Mouse (Mus musculus) right cerebral cortex, postnatal 4 days (tissue): ENCODE measurements at regions not wholly inside any gene's neighbourhood (a gene's known extent, or its start where the extent isn't known, plus 50 kb on each side); places are given as distances from the start of the nearest gene placed in this dataset.

Experiments used
- DNase-seq: peaks from one replicate; pipeline ENCODE4 v3.0.0-alpha.2; 2022

- DNase-seq = no peak
Observed at GRCm38 (mm10) chr19:23044510-23045464, 96.2 kb upstream of the Klf9 start.

GRCm38 (mm10) chr19:23051456-23051855 lies 89.6 kb upstream of the Klf9 start:
- DNase-seq = no peak

DNA sequence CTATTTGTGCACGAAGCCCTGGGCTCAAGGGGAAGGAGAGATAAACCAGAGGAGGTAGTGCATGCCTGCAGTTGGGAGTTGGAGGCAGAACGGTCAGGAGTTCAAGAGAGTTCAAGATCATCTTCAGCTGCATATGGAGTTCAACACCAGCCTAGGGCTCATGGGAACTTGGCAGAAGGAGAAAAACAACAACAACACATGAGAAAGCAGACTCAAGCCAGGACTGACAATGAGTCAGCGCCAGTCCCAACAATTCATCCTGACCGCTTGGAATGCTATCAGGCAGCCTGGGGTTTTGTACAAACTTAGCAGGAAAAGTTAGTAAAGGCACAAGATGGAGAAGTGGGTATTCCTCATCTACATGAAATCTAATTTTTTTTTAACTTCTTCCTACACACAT lies 86.6 kb upstream of the Klf9 start:
- no peak for DNase-seq

- no peak for DNase-seq
Observed at GRCm38 (mm10) chr19:23055916-23056805, 84.9 kb upstream of the Klf9 start.

GRCm38 (mm10) chr19:23056851-23057707 lies 83.9 kb upstream of the Klf9 start:
- DNase-seq = peak; percentile 53

- peak; percentile 10 for DNase-seq
Observed at GRCm38 (mm10) chr19:23057739-23058501, 83.1 kb upstream of the Klf9 start.

DNA sequence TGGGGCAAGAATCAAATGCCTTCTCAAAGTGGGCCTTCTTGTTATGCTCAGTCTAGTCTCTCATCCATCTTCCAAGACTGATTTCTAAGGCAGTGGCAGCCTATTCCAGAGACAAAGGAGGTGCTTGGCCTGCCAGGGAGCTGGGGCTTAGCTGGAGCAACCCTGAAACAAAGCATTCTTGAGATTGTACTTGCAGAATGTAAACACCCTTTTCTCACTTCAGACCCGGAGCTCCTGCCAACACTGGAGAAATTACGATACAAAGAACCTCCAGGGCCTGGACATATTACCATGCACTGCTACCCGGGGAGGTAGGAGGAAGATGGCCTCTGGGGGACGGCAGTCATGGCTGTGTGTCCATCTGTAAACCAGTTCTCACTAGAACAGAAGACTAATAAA lies 82.5 kb upstream of the Klf9 start:
- DNase-seq = no peak

GRCm38 (mm10) chr19:23061081-23061640 lies 79.9 kb upstream of the Klf9 start:
- no peak for DNase-seq

- no peak for DNase-seq
Observed at GRCm38 (mm10) chr19:23061906-23062305, 79.1 kb upstream of the Klf9 start.

DNA sequence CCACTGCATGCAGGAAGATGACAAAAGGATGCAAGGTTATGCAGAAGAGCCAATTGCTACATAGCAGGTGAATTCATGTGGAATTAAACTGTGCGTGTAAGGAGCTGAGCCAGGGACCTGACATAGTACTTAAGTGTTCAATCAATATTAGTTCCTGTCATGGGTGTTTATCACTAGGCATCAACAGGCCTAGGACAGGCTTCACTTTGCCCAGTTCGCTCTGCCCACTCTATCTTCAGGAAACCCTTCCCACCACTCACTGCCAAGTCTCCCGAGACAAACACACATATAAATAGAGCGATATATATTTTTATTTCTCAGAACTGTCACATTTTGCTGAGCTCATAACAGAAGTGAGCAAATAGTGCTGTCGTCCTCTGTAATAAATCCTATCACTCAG lies 78.2 kb upstream of the Klf9 start:
- no peak for DNase-seq

GRCm38 (mm10) chr19:23065548-23065947 lies 75.5 kb upstream of the Klf9 start:
- no peak for DNase-seq

DNA sequence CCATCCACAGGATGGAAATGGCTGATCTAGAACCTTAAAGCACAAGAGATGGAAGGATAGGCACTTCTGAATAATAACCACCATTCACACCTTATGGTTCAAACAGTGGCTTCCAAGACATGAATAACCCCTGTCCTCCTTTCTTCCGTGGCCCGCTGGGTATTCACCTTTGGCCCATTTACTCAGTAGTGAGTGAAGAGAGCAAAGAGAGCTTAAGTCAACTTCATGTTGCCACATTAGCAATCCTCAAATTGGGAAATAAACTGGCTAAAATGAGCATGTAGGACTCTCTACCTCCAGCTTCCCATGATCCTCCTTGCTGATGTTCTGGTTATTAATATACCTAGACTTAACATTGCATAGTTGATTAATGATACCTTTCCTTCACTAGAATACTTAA lies 74.3 kb upstream of the Klf9 start:
- no peak for DNase-seq

DNA sequence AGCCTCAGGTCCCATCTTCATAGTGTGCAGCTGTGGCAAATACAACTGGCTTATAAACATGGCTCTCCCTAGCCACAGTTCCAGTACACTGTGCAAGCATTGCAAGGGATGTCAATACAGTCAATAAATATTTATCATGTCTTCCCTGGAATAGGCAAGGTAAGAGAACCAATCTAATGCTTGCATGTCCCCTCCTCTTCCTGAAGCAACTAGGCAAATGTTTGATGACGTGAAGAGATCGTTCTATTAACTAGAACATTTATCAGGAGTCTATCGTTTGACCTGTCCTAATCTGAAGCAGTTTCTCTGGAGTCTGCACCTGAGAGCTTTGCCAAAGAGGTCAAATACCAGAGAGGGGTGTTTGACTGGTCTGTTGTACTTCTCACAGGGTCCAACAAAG lies 72.4 kb upstream of the Klf9 start:
- no peak for DNase-seq

DNA sequence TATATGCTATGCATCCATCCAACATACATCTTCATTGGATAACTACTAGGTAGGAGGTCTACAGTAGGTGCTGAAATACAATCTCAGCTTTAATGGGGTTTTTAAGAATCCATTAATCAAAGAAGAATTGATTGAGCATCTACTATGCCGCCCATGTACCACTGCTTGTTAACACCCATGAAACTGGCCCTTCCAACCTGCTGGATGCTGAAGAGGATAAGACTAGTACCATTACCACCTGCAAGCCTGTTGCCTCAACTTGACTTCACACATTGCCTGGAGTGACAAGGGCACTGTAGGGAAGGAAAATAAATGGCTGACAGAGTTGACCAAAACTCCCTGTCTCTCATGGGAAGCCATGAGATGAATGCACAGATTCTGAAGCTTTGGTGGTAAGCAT lies 71.4 kb upstream of the Klf9 start:
- no peak for DNase-seq

DNA sequence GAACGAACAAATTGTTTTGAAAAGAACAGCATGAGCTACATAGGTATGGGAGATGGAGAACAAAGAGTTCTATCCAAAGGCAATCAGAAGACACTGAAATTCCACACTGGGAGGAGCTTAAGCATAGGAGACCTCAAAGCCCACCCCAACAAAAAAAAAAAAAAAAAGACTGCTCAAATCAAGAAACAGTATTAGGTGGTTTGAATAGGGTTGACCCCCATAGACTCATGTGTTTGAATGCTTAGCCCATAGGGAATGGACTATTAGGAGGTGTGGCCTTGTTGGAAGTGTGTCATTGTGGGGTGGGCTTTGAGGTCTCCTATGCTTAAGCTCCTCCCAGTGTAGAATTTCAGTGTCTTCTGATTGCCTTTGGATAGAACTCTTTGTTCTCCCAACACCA lies 70.0 kb upstream of the Klf9 start:
- DNase-seq = no peak

DNA sequence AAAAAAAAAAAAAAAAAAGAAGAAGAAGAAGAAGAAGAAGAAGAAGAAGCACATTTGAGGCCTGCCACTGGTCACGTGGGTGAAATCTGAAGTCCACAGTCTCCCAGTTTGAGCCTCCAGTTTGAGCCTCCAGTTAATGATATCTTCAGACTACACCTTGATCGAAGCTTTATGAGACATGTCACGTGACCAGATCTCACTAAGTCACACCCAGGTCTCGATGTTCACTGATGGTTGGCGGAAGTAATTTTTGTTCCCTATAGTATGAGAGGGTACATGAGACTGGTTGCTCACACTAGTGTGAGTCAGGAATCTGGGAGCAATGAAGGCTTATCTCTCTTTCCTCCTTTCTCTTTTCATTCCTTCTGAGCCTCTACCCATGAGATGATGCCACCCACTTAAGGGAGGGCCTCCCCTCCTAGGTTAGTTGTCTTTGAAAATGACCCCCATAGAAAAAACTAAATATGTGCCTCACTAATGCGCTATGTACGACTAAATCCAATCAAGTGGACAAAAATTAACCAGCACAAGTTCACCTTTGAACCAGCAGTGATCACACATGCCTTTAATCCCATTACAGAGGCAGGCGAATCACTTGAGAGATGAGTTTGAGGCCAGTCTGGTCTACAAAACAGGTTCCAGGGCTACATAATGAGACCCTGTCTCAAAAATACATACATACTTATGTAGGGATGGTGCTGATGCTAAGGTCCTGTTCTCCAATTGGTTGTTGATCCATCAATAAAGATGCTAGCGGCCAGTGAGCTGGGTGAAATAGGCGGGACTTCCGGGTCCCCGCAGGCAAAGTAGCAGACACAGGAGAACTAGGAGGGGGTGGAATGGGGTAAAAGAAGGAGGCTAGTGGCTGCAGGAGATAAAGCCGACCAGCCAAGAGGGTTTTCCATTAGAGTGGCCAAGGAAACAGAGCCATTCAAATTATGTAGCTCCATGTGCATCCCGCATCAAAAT lies 66.1 kb upstream of the Klf9 start:
- DNase-seq = no peak

- no peak for DNase-seq
Observed at GRCm38 (mm10) chr19:23075790-23076189, 65.2 kb upstream of the Klf9 start.

GRCm38 (mm10) chr19:23085173-23085660 lies 55.8 kb upstream of the Klf9 start:
- no peak for DNase-seq

DNA sequence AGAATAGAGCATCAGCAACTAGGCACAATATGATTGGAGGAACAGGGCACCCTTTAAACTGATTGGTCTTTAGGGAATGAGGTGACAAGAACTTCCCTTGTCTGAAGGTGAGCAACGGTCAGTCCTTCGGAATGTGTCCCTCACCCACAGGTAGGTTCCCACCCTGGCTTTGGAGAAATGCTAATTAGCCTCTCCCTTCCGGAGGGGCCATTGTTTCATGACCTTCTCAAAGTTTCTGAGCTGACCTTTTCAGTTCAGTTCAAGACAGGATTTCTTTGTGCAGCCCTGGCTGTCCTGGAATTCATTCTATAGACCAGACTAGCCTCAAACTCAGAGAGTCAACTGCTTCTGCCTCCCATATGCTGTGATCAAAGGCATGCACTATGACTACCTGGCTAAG lies 53.5 kb upstream of the Klf9 start:
- DNase-seq = no peak

- DNase-seq = no peak
Observed at GRCm38 (mm10) chr19:23089081-23089480, 51.9 kb upstream of the Klf9 start.
